Mouse (Mus musculus): ENCODE data around the gene Tmem52b.

DNA sequence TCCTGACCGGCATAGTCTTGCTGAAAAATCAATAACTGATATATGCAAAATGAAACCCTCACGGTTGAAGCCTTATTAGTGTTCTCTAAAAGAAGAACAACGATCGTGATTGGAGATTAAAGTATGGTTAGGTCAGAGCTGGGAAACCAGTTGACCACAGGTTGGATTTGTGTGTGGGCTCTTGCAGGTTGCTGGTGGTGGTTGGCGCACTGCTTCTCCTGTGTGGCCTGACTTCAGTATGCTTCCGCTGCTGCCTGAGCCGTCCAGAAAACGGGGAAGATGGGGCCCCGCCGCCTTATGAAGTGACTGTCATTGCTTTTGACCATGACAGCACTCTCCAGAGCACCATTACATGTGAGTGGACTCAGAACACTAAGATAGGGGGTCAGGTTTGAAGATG lies 4.0 kb downstream of the Tmem52b start:
- no peak for TF ChIP-seq CTCF (IDR thresholded peaks at IDR 0.05; ENCODE audit: low read depth)
- no peak for TF ChIP-seq EP300 (optimal IDR thresholded peaks at IDR 0.05)

Data from stomach, postnatal 0 days (tissue).